Mouse (Mus musculus) spleen, adult 2 months (tissue): ENCODE results near the gene Rasa3.

Source experiments
- CTCF ChIP-seq: fragments of 200-500 bp; IDR thresholded peaks from 2 replicates; pipeline ENCODE4 v1.5.1; 2011; ENCODE audit warnings: mild to moderate bottlenecking, inconsistent platforms; ENCODE audit not compliant: insufficient read depth, insufficient read length, insufficient replicate concordance; ENCODE audit errors: extremely low read depth
- POLR2A ChIP-seq: fragments of 200-500 bp; IDR thresholded peaks from 2 replicates; pipeline ENCODE4 v1.6.1; 2011; ENCODE audit warnings: low read depth, low read length, inconsistent platforms

DNA sequence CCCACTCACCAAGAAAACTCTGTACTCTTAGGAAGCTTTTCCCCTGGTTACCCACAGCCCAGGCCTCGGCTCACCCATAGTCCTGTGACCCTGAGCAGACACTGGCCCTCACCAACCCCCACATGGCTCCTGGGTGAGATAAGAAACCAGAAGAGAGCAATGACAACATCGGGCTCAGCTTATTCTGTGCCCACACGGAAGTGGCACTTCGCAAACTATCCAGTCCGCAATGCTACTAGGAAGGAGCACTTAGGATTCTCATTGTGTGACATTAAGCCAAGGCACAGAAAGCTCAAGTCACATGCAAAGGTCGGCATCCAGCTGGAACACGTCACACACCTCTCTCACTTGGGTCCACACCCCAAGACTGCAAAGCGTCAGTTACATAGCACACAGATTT is 11.5 kb downstream of the Rasa3 start:
- no peak for TF ChIP-seq CTCF
- TF ChIP-seq POLR2A: no peak
